Mouse (Mus musculus) heart, embryonic 14.5 days (tissue): ENCODE results near the gene Trim29. TPM values are rescaled to one million over a fixed set of nuclear protein-coding genes. Genes with fewer than 3 reads are reported as not detected.

Source experiments
- ATAC-seq: fragments of 200-750 bp; cut with Nextera tagmentation; 2 replicates; pipeline ENCODE4 v1.8.0; 2017; ENCODE audit warnings: low read depth, moderate TSS enrichment; ENCODE audit not compliant: insufficient number of reproducible peaks, insufficient read depth, low FRiP score
- H3K27ac ChIP-seq, 2 experiments: fragments of 200-500 bp in 1 of 2; fragments of 300-500 bp in 1 of 2; sonication (generic) in 1 of 2; replicated peaks in 1 of 2; 2 replicates each; pipeline ENCODE4 v1.5.1; 2012 to 2014; ENCODE audit warnings: low read depth in 2 of 2, low read length in 2 of 2, control low read depth in 1 of 2, mild to moderate bottlenecking in 1 of 2, mixed read lengths in 1 of 2; ENCODE audit not compliant: control insufficient read depth in 1 of 2, insufficient read depth in 1 of 2
- H3K27me3 ChIP-seq: fragments of 300-500 bp; sonication (generic); 2 replicates; pipeline ENCODE4 v1.6.1; 2014; ENCODE audit warnings: mild to moderate bottlenecking, low read length, control low read depth; ENCODE audit not compliant: control insufficient read depth, insufficient read depth
- H3K36me3 ChIP-seq: fragments of 300-500 bp; sonication (generic); 2 replicates; pipeline ENCODE4 v1.6.1; 2014; ENCODE audit warnings: mild to moderate bottlenecking, control low read depth, low read length, mixed read lengths; ENCODE audit not compliant: control insufficient read depth, insufficient read depth
- H3K4me1 ChIP-seq, 2 experiments: fragments of 200-500 bp in 1 of 2; fragments of 300-500 bp in 1 of 2; sonication (generic) in 1 of 2; 2 replicates each; pipeline ENCODE4 v1.6.1; 2012 to 2014; ENCODE audit warnings: low read length in 2 of 2, control low read depth in 1 of 2, mixed read lengths in 1 of 2; ENCODE audit not compliant: control insufficient read depth in 2 of 2, insufficient read depth in 2 of 2
- H3K4me2 ChIP-seq: fragments of 300-500 bp; sonication (generic); 2 replicates; pipeline ENCODE4 v1.6.1; 2014; ENCODE audit warnings: mild to moderate bottlenecking, low read length
- H3K4me3 ChIP-seq, 2 experiments: fragments of 200-500 bp in 1 of 2; fragments of 300-500 bp in 1 of 2; sonication (generic) in 1 of 2; 2 replicates each; pipeline ENCODE4 v1.5.1; 2012 to 2014; ENCODE audit warnings: low read length in 2 of 2, mild to moderate bottlenecking in 2 of 2, control low read depth in 1 of 2, low read depth in 1 of 2, moderate library complexity in 1 of 2; ENCODE audit not compliant: control insufficient read depth in 1 of 2, insufficient read depth in 1 of 2
- H3K9ac ChIP-seq: fragments of 300-500 bp; sonication (generic); 2 replicates; pipeline ENCODE4 v1.6.1; 2014; ENCODE audit warnings: mild to moderate bottlenecking, low read length
- H3K9me3 ChIP-seq: fragments of 300-500 bp; sonication (generic); 2 replicates; pipeline ENCODE4 v1.6.1; 2016; ENCODE audit warnings: low read length, control low read depth; ENCODE audit not compliant: control insufficient read depth
- WGBS: fragments of 180-500 bp; shearing (Covaris S2); extraction: QIAGEN DNeasy Blood & Tissue Kit; methylation state at CpG from one replicate; pipeline ENCODE4 v1.1.7; 2014; 5-methylcytosine and 5-hydroxymethylcytosine counted together
- polyA plus RNA-seq: library from polyadenylated mRNA; unstranded; fragments of >200 nt; fragmentation: Nextera tagmentation; extraction: Ambion mirVana; gene quantifications from 2 replicates; pipeline ENCODE4 v1.2.1, GENCODE M21; 2014

The Trim29 gene
- polyA plus RNA-seq, 1 experiment from 2014 or later = 0.09 TPM

DNA sequence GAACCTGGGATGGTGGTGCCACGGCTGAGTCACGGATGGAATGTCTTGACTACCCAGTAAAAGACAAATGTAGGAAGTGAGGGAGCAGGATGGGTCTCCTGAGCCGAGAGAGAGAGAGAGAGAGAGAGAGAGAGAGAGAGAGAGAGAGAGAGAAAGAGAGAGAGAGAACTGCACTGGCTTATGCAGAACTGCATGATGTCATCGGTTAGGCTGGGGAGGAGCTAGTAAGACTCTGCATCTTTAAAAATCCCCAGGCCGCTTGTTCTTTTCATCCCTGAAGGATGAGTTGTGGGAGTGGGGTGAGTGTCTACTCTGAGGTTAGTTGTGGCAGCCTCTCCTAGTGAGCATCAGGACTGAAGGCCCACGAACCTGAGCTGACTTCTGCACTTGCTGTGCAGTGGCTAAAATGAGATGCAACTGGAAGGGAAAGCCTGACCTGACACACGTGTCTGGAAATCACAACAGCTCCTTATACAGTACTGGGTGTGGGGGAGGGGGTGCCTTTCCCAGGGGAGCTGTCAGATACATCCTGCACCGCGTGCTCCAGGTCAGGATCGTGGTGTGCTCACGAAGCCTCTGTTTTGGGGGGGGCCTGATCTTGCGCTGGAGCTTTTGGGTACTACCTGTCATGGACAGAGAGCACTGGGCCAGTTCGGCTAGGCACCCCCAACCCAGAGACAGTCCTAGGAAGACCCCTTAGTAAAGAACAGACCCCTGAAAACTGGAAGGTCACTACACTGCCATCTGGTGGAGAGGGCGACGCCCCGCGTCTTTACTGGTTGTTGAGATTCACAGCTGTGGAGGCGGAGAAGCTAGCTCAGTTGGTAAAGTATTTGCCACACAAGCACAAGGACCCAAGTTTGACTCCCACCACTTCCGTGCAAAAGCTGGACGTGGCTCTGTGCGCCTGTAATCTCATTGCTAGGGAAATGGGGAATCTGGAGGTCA lies 16.8 kb downstream of the Trim29 start:
- H3K9me3 ChIP-seq = no peaks in the 10 kb centered on the region
- H3K4me1 ChIP-seq = peaks cover 0 to 2% of the 10 kb centered on the region in 2 experiments; a peak in 1 of 4 replicates
- H3K4me2 ChIP-seq = no peak overlapping the region
- H3K36me3 ChIP-seq = no peaks in the 10 kb centered on the region
- ATAC-seq = no peak
- no peak overlapping the region for H3K4me3 ChIP-seq
- H3K9ac ChIP-seq = no peak overlapping the region
- no peak overlapping the region for H3K27ac ChIP-seq
- 47% methylated on average over 21 of the region's 21 CpGs for WGBS
- H3K27me3 ChIP-seq = peaks cover 4% of the 10 kb centered on the region; the same call in 1 of the 2 replicates

DNA sequence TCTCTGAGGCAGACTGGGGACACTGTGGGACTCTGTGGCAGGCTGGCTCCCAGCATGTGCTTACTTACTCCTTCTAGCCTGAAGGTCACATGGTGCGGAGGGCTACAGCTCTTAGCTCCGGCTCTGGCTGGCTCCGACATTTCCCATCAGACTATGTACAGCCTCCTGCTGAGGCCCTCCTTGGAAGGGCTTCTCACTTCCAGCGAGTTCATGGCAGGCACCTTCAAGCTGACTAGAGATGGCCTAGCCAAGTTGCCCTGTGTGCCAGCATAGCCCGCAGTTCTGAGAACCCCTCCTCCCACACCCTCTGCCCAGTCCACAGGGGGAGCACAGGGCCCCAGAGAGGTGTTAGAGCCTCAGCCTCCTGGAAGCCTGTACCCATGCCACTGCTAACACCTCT lies 19.8 kb downstream of the Trim29 start:
- no peak overlapping the region for H3K9ac ChIP-seq
- no peak overlapping the region for H3K4me3 ChIP-seq
- no peak overlapping the region for H3K4me2 ChIP-seq
- WGBS = 28% methylated on average over 5 of the region's 5 CpGs
- H3K4me1 ChIP-seq = no peaks in the 10 kb centered on the region; a peak in 1 of 4 replicates
- ATAC-seq = no peak
- no peaks in the 10 kb centered on the region for H3K36me3 ChIP-seq
- no peaks in the 10 kb centered on the region for H3K9me3 ChIP-seq
- H3K27ac ChIP-seq = no peak overlapping the region
- H3K27me3 ChIP-seq = peaks cover 7% of the 10 kb centered on the region; the same call in 1 of the 2 replicates

DNA sequence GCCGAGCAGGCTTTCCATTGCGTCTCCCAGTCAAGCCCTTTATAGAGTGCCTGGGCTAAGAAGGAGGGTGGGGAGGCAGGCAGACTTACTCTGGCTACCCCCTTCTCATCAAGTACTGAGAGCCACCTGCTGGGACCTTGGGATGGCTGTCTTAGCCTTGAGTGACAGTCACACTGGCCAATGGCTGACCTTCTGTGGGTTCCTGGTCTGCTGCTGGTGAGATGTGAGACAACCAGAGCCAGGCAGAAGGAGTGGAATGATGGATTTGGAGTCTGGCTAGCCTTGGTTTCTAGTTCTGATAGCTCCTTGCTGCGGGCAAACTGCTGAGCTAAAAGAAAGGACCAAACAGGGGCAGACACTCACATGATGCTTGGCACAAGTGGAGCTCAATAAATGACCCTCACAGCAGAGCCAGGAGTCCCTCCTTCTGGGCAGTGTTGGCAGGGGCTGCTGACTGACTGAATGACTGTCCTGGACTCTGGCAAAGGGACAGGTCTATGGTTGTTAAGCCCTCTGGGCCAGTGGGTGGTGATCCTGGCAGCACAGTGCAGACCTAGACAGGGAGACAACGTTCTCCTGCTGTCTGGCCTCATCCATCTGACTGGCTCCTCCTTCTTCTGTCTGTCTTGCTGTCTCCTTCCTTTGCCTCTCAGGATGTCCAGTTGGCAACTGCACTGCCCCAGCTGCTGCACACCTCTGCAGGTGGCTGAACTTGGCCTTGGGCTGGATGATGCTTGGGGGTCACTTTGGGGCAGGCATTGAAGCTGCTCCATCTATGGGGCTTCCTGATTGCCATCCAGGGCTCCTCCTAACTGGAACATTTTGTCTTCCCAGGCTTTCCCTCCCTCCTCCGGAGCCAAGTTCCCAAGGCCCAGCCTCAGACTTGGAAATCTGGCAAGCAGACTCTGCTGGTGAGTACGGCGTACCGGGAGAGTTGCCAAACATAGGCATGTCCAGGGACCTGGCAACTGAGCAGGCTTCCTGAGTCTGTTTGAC lies 21.1 kb downstream of the Trim29 start:
- peaks cover 10% of the 10 kb centered on the region; the same call in 1 of the 2 replicates for H3K27me3 ChIP-seq

DNA sequence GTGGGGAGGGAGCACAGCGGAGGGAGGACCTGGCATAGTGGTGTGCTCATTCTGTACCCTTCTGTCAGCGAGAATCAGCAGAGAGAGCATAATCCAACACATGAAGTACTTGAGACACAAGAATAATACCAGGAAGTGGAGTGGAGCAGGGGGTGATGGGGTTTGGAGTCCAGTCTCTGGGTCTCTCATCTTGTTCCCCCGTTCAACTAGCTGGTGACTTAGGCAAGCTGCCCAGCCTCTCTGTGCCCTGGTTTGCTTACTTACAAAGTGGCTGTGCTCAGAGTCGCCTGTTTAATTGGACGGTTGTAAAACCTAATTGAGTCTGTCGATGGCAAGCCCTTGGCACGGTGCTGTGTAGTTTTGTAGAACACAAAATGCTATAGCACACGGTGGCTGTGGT lies 23.8 kb downstream of the Trim29 start:
- Histone ChIP-seq H3K4me3 (no peak overlapping the region), H3K9ac (no peak overlapping the region), H3K27ac (no peak overlapping the region), H3K4me2 (no peak overlapping the region), H3K27me3 (peaks cover 10% of the 10 kb centered on the region; the same call in 1 of the 2 replicates), H3K4me1 (no peaks in the 10 kb centered on the region), H3K36me3 (no peaks in the 10 kb centered on the region), H3K9me3 (no peaks in the 10 kb centered on the region)
- ATAC-seq = no peak
- 71% methylated on average over 8 of the region's 8 CpGs for WGBS

More for the DNA sequence above, 21.1 kb downstream of the Trim29 start:
- no peak overlapping the region for H3K4me2 ChIP-seq
- H3K9me3 ChIP-seq = no peaks in the 10 kb centered on the region
- H3K4me3 ChIP-seq = no peak overlapping the region
- no peak overlapping the region for H3K9ac ChIP-seq
- H3K4me1 ChIP-seq = no peaks in the 10 kb centered on the region
- no peak overlapping the region for H3K27ac ChIP-seq
- no peak for ATAC-seq
- no peaks in the 10 kb centered on the region for H3K36me3 ChIP-seq
- 71% methylated on average over 8 of the region's 8 CpGs for WGBS

DNA sequence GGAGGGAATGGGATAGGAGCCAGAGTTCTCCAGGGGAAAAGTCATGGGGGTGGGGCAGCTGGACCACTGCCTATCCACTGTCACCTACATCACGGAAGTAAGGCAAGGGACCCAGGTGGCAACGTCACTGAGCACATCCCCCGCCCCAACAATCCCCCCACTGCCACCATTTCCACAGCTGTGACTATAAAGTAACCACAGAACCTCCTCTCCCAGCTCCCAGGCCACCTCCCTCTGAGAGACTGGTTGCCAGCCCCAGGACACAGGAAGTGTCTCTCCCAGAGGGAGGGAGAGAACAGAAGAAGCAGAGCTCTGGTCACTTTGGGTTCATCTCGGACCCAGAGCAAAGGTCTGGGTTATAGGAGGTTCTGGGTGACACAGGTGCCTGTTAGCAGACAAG lies 27.0 kb downstream of the Trim29 start:
- no peak overlapping the region for H3K27ac ChIP-seq
- H3K9me3 ChIP-seq = no peaks in the 10 kb centered on the region
- H3K27me3 ChIP-seq = 0 out of 2 replicates have a peak, but pooled peaks cover 5% of the 10 kb centered on the region
- WGBS = 55% methylated on average over 4 of the region's 4 CpGs
- H3K4me3 ChIP-seq = no peak overlapping the region
- H3K9ac ChIP-seq = no peak overlapping the region
- no peaks in the 10 kb centered on the region for H3K36me3 ChIP-seq
- H3K4me1 ChIP-seq = no peaks in the 10 kb centered on the region
- ATAC-seq = no peak
- H3K4me2 ChIP-seq = no peak overlapping the region

DNA sequence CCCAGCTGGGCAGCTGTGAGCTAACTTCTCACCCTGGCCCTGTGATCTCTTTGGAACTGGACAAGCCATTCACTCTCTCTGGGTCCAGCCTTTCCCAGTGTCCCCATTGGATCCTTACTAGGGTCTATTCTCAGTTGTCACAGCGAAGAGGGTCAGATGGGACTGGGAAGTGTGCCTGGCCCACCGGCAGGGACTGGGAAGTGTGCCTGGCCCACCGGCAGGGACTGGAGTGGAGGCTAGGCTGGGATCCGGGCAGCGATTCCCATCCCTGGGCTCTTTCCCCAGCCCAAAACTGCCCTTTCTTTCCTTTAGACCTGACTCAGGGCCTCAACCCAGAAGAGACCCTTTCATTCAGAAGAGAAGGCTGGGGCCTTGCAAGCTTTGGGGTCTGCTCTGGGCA lies 27.4 kb downstream of the Trim29 start:
- no peak overlapping the region for H3K27ac ChIP-seq
- H3K4me1 ChIP-seq = no peaks in the 10 kb centered on the region
- H3K4me3 ChIP-seq = no peak overlapping the region
- 0 out of 2 replicates have a peak, but pooled peaks cover 5% of the 10 kb centered on the region for H3K27me3 ChIP-seq
- WGBS = 62% methylated on average over 5 of the region's 5 CpGs
- no peak overlapping the region for H3K4me2 ChIP-seq
- no peak overlapping the region for H3K9ac ChIP-seq
- no peaks in the 10 kb centered on the region for H3K36me3 ChIP-seq
- ATAC-seq = no peak
- H3K9me3 ChIP-seq = no peaks in the 10 kb centered on the region

DNA sequence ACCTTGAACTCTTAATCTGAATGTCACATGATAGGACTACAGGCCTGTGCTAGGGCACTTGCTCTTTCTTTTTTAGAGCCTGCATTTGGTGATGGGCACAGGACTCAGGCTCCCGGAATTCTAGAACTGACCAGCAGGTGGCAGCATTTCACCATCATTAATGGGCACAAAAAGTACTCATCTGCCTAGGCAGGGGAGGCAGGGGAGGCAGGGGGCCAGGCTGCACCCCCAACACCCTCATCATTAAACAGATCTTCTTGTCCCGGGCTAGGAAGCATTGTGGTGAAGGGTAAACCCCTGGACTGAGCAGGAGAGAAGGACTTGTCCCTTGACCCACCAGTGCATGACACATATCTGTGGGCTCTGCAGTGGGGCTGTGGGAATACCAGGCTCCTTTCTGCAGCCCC lies 29.0 kb downstream of the Trim29 start:
- Histone ChIP-seq H3K4me2 (no peak overlapping the region), H3K9ac (no peak overlapping the region), H3K27me3 (0 out of 2 replicates have a peak, but pooled peaks cover 5% of the 10 kb centered on the region), H3K4me1 (no peaks in the 10 kb centered on the region), H3K36me3 (no peaks in the 10 kb centered on the region), H3K4me3 (no peak overlapping the region), H3K9me3 (no peaks in the 10 kb centered on the region), H3K27ac (no peak overlapping the region)
- WGBS = 0% methylated on average over 2 of the region's 2 CpGs
- ATAC-seq = peak; percentile 16; the same call in 1 of the 2 replicates
